Mouse (Mus musculus): ENCODE measurements around the gene 1700001L19Rik.
A peak's percentile ranks its signal among the peaks of the same experiment; 100 is the strongest.

DNA sequence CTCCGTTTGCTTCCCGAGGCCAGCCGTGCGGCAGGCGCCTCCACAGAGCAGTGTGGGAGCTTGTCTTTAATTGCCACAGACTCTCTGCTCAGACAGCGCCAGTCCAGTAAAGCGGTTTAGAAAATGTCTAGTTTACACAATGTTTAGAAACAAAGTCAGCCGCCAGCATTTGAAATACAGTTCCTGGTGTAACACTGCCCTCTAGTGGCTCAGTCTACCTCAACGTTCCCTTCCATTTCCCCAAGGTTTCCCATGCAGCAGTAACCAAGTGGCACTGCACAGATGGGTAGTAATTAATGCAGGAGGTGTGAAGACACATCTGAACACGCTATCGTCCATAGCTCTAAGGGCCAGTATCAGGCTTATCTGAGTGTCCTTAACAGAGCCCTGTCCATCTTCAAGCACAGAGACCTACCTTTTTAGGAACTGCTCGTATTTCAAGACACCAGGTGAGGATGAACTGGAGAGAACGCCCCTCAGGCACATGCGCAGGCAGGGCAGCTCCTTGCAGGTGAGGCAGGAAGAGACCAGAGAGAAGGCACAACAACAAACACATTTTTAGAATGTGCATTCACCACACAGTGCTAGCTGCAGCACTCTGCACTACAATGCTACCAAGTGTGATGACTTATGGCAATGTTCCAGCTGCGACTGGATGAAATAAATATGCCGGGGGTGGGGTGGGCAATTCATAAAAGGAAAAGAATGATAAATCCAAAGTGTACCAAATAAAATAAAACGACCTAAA is 27.5 kb upstream of the 1700001L19Rik start:
- peak; percentile 91 for TF ChIP-seq CTCF (IDR thresholded peaks at IDR 0.05; ENCODE audit: low read depth)
- no peak for TF ChIP-seq EP300 (optimal IDR thresholded peaks at IDR 0.05)

All from stomach, postnatal 0 days (tissue).